Mouse (Mus musculus): ENCODE data around the gene Rbfox1.

GRCm38 (mm10) chr16:5957418-5957817, 72.3 kb downstream of the Rbfox1 start:
- no peak for TF ChIP-seq POLR2A (IDR thresholded peaks at IDR 0.05; ENCODE audit: insufficient read depth, low read length)
- TF ChIP-seq CTCF (IDR thresholded peaks at IDR 0.05; ENCODE audit: low read depth, low read length): no peak
